Mouse (Mus musculus) kidney, postnatal 4 days (tissue): Measurements from ENCODE around the gene Klf8.

Experiments
- DNase-seq, 2 experiments: peaks; one replicate each; pipeline ENCODE4 v3.0.0; 2021; ENCODE audit warnings: mixed read lengths in 2 of 2

Klf8 gene

DNA sequence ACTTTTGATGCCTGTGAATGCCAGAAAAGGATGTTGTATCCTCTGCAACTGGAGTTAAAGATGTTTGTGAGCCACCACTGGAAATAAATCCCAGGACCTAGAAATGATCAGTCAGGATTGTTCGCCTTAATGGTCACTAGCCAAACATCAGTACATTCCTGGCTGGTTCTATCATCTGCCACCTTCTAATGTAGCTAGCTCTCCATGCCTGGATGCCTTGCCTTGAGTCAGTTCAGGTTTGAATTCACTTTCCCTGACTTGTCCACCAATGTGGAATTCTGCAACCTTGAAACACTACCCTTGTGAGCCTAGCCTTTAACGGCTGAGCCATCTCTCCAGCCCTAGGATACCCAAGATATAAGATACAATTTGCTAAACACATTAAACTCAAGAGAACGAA lies 202.8 kb downstream of the Klf8 start:
- no peak for DNase-seq
